Mouse (Mus musculus) lung, embryonic 16.5 days (tissue): ENCODE results near the gene Col1a2. TPM values are rescaled to one million over a fixed set of nuclear protein-coding genes. Genes with fewer than 3 reads are reported as not detected.

Source experiments
- ATAC-seq: fragments of 200-750 bp; cut with Nextera tagmentation; 2 replicates; pipeline ENCODE4 v1.8.0; 2017; ENCODE audit warnings: low read depth, mild to moderate bottlenecking, moderate library complexity
- H3K27ac ChIP-seq: fragments of 300-500 bp; sonication (generic); 2 replicates; pipeline ENCODE4 v1.5.1; 2014; ENCODE audit warnings: mild to moderate bottlenecking, control low read depth, low read length
- H3K27me3 ChIP-seq: fragments of 300-500 bp; sonication (generic); 2 replicates; pipeline ENCODE4 v1.6.1; 2014; ENCODE audit warnings: low read depth, low read length, mixed read lengths; ENCODE audit not compliant: control insufficient read depth, insufficient read depth
- H3K36me3 ChIP-seq: fragments of 300-500 bp; sonication (generic); 2 replicates; pipeline ENCODE4 v1.6.1; 2014; ENCODE audit warnings: low read length; ENCODE audit not compliant: control insufficient read depth, insufficient read depth
- H3K4me1 ChIP-seq: fragments of 300-500 bp; sonication (generic); replicated peaks from 2 replicates; pipeline ENCODE4 v1.6.1; 2014; ENCODE audit warnings: low read length, mixed read lengths; ENCODE audit not compliant: control insufficient read depth, insufficient read depth
- H3K4me2 ChIP-seq: fragments of 300-500 bp; sonication (generic); 2 replicates; pipeline ENCODE4 v1.6.1; 2014; ENCODE audit warnings: low read depth, low read length, control low read depth
- H3K4me3 ChIP-seq: fragments of 300-500 bp; sonication (generic); 2 replicates; pipeline ENCODE4 v1.5.1; 2014; ENCODE audit warnings: mild to moderate bottlenecking, low read length, control low read depth
- H3K9ac ChIP-seq: fragments of 300-500 bp; sonication (generic); 2 replicates; pipeline ENCODE4 v1.6.1; 2014; ENCODE audit warnings: low read length, control low read depth
- H3K9me3 ChIP-seq: fragments of 300-500 bp; sonication (generic); 2 replicates; pipeline ENCODE4 v1.6.1; 2016; ENCODE audit warnings: low read length; ENCODE audit not compliant: control insufficient read depth
- WGBS: fragments of 180-500 bp; shearing (Covaris S2); extraction: QIAGEN DNeasy Blood & Tissue Kit; methylation state at CpG from one replicate; pipeline ENCODE4 v1.1.7; 2014; 5-methylcytosine and 5-hydroxymethylcytosine counted together
- polyA plus RNA-seq: library from polyadenylated mRNA; unstranded; fragments of >200 nt; fragmentation: Nextera tagmentation; extraction: Ambion mirVana; gene quantifications from 2 replicates; pipeline ENCODE4 v1.2.1, GENCODE M21; 2015

The Col1a2 gene
- polyA plus RNA-seq, 1 experiment from 2014 or later = 862 TPM

DNA sequence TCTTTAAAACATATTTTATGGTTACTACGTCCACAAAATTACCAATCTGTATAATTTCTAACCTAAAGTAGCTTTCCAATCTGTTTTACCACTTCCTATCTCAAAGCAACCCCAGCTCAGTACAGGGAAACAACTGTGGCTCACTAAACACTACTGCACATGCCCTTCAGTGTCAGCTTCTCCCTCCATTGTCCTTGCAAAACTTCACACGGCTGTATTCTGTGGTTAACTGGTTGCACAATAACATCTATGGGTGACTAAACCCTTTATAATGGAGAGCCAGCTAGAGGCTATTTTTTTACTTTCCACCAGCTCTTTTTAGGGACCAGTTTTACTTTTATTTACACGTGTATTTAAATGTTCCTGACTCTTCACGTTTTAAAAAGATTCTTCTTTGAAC is 83.3 kb downstream of the Col1a2 start:
- 77% methylated on average over 4 of the region's 4 CpGs for WGBS
- H3K4me1 ChIP-seq = no peaks in the 10 kb centered on the region
- H3K9me3 ChIP-seq = no peaks in the 10 kb centered on the region
- H3K27me3 ChIP-seq = no peaks in the 10 kb centered on the region
- H3K4me3 ChIP-seq = no peak overlapping the region
- H3K27ac ChIP-seq = no peak overlapping the region
- no peak overlapping the region for H3K4me2 ChIP-seq
- H3K36me3 ChIP-seq = no peaks in the 10 kb centered on the region
- no peak overlapping the region for H3K9ac ChIP-seq
- ATAC-seq = no peak

DNA sequence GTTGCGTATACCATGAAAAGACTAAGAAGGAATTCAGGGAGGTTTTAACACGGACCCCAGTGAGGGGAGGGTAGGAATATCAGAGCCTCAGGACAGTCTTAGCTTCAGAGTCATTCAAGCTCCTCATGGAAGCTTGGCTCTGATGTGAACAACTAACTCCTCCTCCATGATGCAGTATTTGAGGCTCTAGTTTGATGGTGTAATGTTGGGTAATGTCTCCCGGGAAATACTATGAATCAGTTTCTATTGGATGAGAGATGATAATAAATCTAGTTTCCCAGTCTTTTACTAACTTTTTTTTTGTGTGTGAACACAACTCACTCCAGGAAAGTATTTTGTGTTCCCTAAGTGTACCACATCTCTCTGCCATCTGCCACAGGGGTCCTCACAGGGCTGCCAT is 84.1 kb downstream of the Col1a2 start:
- H3K27ac ChIP-seq = no peak overlapping the region
- ATAC-seq = no peak
- WGBS = 88% methylated on average over 3 of the region's 3 CpGs
- H3K36me3 ChIP-seq = no peaks in the 10 kb centered on the region
- no peak overlapping the region for H3K9ac ChIP-seq
- H3K4me1 ChIP-seq = no peaks in the 10 kb centered on the region
- H3K4me3 ChIP-seq = no peak overlapping the region
- H3K9me3 ChIP-seq = no peaks in the 10 kb centered on the region
- H3K27me3 ChIP-seq = no peaks in the 10 kb centered on the region
- H3K4me2 ChIP-seq = no peak overlapping the region

DNA sequence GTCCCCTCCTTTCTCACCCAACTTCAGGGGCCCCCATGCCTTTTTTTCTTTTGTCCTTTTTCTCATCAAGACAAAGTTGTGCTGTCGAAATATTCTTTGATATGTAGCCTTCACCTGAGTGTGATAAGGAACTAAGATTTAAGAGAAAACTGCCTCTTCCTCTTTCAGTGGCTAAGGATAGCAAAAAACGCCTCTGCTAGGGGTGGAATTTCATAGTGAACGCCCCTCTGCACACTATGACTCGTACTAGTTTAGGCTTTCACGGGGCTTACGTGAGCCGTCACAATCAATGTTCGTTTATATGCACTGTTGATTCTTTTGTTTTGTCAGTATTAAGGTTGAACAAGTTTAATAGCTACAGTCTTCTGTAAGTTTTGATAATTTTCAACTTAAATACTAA is 85.5 kb downstream of the Col1a2 start:
- no peak for ATAC-seq
- H3K27ac ChIP-seq = no peak overlapping the region
- no peaks in the 10 kb centered on the region for H3K36me3 ChIP-seq
- no peak overlapping the region for H3K4me2 ChIP-seq
- no peaks in the 10 kb centered on the region for H3K27me3 ChIP-seq
- no peaks in the 10 kb centered on the region for H3K9me3 ChIP-seq
- H3K4me3 ChIP-seq = no peak overlapping the region
- no peak overlapping the region for H3K9ac ChIP-seq
- WGBS = 71% methylated on average over 8 of the region's 8 CpGs
- H3K4me1 ChIP-seq = no peaks in the 10 kb centered on the region

Other genes with a start within 250 kb of the Col1a2 start
- 29.9 and 32.2 TPM in 2 replicates for gene Casd1, start 96.0 kb downstream of the Col1a2 start, polyA plus RNA-seq
- 75.6 and 78.0 TPM in 2 replicates for gene Sgce, start 242.4 kb downstream of the Col1a2 start, polyA plus RNA-seq
- gene Peg10, start 242.5 kb downstream of the Col1a2 start, polyA plus RNA-seq = 1.6 and 1.9 TPM in 2 replicates